Mouse (Mus musculus) erythroblast, adult 5-6 weeks (primary cell): Measurements from ENCODE around the gene Cbln3. TPM values are rescaled to one million over a fixed set of nuclear protein-coding genes. Genes with fewer than 3 reads are reported as not detected.

Experiments used
- ATAC-seq: replicated peaks from 2 replicates; pipeline ENCODE4 v1.8.0; 2016; ENCODE audit warnings: moderate number of reproducible peaks, mild to moderate bottlenecking, moderate TSS enrichment, inconsistent platforms; ENCODE audit not compliant: poor library complexity, low FRiP score, severe bottlenecking
- total RNA-seq, 2 experiments: library from RNA; stranded (forward) in 1 of 2; stranded (reverse) in 1 of 2; fragments of 150-400 nt in 1 of 2; fragments of 200-764, 138-1000 nt in 1 of 2; gene quantifications; 2 replicates each; pipeline versions ENCODE4 v1.2.3 to v1.2.4; 2015 to 2017; ENCODE audit warnings: low replicate concordance in 2 of 2

Gene Cbln3
- total RNA-seq (2015; ENCODE audit: low replicate concordance), result not detected in 2 replicates
- total RNA-seq (2017; ENCODE audit: low replicate concordance), result 0.14 TPM in 1 of 2 replicates, not detected in the other

- ATAC-seq, result no peak
Observed at GRCm38 (mm10) chr14:55884166-55884565, at the start of gene Cbln3. Gene Cbln3 (minus strand): TSS chr14:55884392.

- ATAC-seq, result no peak
Observed at GRCm38 (mm10) chr14:55933586-55933985, 49.4 kb upstream of the Cbln3 start.

GRCm38 (mm10) chr14:55929263-55929997 lies 45.2 kb upstream of the Cbln3 start:
- no peak for ATAC-seq

GRCm38 (mm10) chr14:55926847-55927246 lies 42.7 kb upstream of the Cbln3 start:
- ATAC-seq, result no peak

GRCm38 (mm10) chr14:55922475-55923232 lies 38.5 kb upstream of the Cbln3 start:
- ATAC-seq, result 0 out of 2 replicates have a peak, but pooled peaks have one; percentile 45

GRCm38 (mm10) chr14:55918240-55919082 lies 34.3 kb upstream of the Cbln3 start:
- ATAC-seq, result peak; percentile 74; the same call in 1 of the 2 replicates

GRCm38 (mm10) chr14:55913406-55913805 lies 29.2 kb upstream of the Cbln3 start:
- ATAC-seq, result no peak

- no peak for ATAC-seq
Observed at GRCm38 (mm10) chr14:55905518-55905917, 21.3 kb upstream of the Cbln3 start.

GRCm38 (mm10) chr14:55900414-55900755 lies 16.2 kb upstream of the Cbln3 start:
- no peak for ATAC-seq

GRCm38 (mm10) chr14:55899701-55900413 lies 15.7 kb upstream of the Cbln3 start, which contains the start of gene Sdr39u1:
Gene Sdr39u1 (minus strand): TSS chr14:55900293.
- ATAC-seq, result no peak

GRCm38 (mm10) chr14:55898947-55899346 lies 14.8 kb upstream of the Cbln3 start:
- no peak for ATAC-seq

- 0 out of 2 replicates have a peak, but pooled peaks have one; percentile 14 for ATAC-seq
Observed at GRCm38 (mm10) chr14:55897671-55898070, 13.5 kb upstream of the Cbln3 start.

- no peak for ATAC-seq
Observed at GRCm38 (mm10) chr14:55886571-55887382, 2.6 kb upstream of the Cbln3 start.

- ATAC-seq, result 0 out of 2 replicates have a peak, but pooled peaks have one; percentile 32
Observed at GRCm38 (mm10) chr14:55885791-55886271, 1.6 kb upstream of the Cbln3 start.

- ATAC-seq, result peak; percentile 75
Observed at GRCm38 (mm10) chr14:55885114-55885790, 1.1 kb upstream of the Cbln3 start.

- ATAC-seq, result peak; percentile 89
Observed at GRCm38 (mm10) chr14:55884713-55885113, 521 bp upstream of the Cbln3 start, which contains the start of gene Khnyn. Gene Khnyn (plus strand): TSS chr14:55884947.

GRCm38 (mm10) chr14:55883663-55884062 lies 529 bp downstream of the Cbln3 start:
- ATAC-seq, result no peak
